Mouse (Mus musculus) limb, embryonic 13.5 days (tissue): ENCODE measurements around the gene Hist2h4. TPM values are rescaled to one million over a fixed set of nuclear protein-coding genes. Genes with fewer than 3 reads are reported as not detected.

Experiments used
- ATAC-seq: fragments of 200-750 bp; cut with Nextera tagmentation; 2 replicates; pipeline ENCODE4 v1.8.0; 2017; ENCODE audit warnings: low read depth, moderate number of reproducible peaks, moderate TSS enrichment; ENCODE audit not compliant: low FRiP score
- H3K27ac ChIP-seq: fragments of 300-500 bp; sonication (generic); 2 replicates; pipeline ENCODE4 v1.5.1; 2015; ENCODE audit warnings: inconsistent platforms, mild to moderate bottlenecking, moderate library complexity
- H3K27me3 ChIP-seq: fragments of 300-500 bp; sonication (generic); 2 replicates; pipeline ENCODE4 v1.6.1; 2015; ENCODE audit warnings: mild to moderate bottlenecking, inconsistent platforms
- H3K36me3 ChIP-seq: fragments of 300-500 bp; sonication (generic); 2 replicates; pipeline ENCODE4 v1.6.1; 2015; ENCODE audit warnings: inconsistent platforms, mild to moderate bottlenecking, moderate library complexity
- H3K4me1 ChIP-seq: fragments of 300-500 bp; sonication (generic); 2 replicates; pipeline ENCODE4 v1.6.1; 2015; ENCODE audit warnings: inconsistent platforms
- H3K4me2 ChIP-seq: fragments of 300-500 bp; sonication (generic); replicated peaks from 2 replicates; pipeline ENCODE4 v1.6.1; 2015; ENCODE audit warnings: inconsistent platforms, mild to moderate bottlenecking, moderate library complexity
- H3K4me3 ChIP-seq: fragments of 300-500 bp; sonication (generic); 2 replicates; pipeline ENCODE4 v1.5.1; 2015; ENCODE audit warnings: moderate library complexity, mild to moderate bottlenecking, inconsistent platforms
- H3K9ac ChIP-seq: fragments of 300-500 bp; sonication (generic); 2 replicates; pipeline ENCODE4 v1.6.1; 2015; ENCODE audit warnings: mild to moderate bottlenecking, inconsistent platforms
- H3K9me3 ChIP-seq: fragments of 300-500 bp; sonication (generic); 2 replicates; pipeline ENCODE4 v1.6.1; 2016; ENCODE audit warnings: inconsistent platforms
- WGBS: fragments of 180-500 bp; shearing (Covaris S2); methylation state at CpG from one replicate; pipeline ENCODE4 v1.1.7; 2015; 5-methylcytosine and 5-hydroxymethylcytosine counted together
- polyA plus RNA-seq: library from polyadenylated mRNA; unstranded; fragments of >200 nt; fragmentation: Nextera tagmentation; extraction: Ambion mirVana; gene quantifications from 2 replicates; pipeline ENCODE4 v1.2.1, GENCODE M21; 2015

Hist2h4 gene
- polyA plus RNA-seq, 1 experiment from 2014 or later, result 15.5 TPM

GRCm38 (mm10) chr3:96268051-96268775, 5.1 kb upstream of the Hist2h4 start, which contains the start of gene Hist2h3b:
Gene Hist2h3b (plus strand): TSS chr3:96268654.
- 23% methylated on average over 30 of the region's 30 CpGs for WGBS
- H3K36me3 ChIP-seq, result no peaks in the 10 kb centered on the region
- ATAC-seq, result peak; percentile 81
- peak within 1 kb of the TSS; percentile 84 for H3K4me2 ChIP-seq
- H3K4me1 ChIP-seq, result peaks cover 17% of the 10 kb centered on the region
- peak within 1 kb of the TSS; percentile 78 for H3K9ac ChIP-seq
- H3K4me3 ChIP-seq, result peak within 1 kb of the TSS; percentile 59
- peak within 1 kb of the TSS; percentile 97 for H3K27ac ChIP-seq
- no peaks in the 10 kb centered on the region for H3K27me3 ChIP-seq
- no peaks in the 10 kb centered on the region for H3K9me3 ChIP-seq

GRCm38 (mm10) chr3:96267541-96267940, 4.4 kb upstream of the Hist2h4 start:
- H3K4me3 ChIP-seq, result no peak overlapping the region
- H3K27ac ChIP-seq, result peak overlapping the region; percentile 93
- H3K4me1 ChIP-seq, result peaks cover 17% of the 10 kb centered on the region
- H3K36me3 ChIP-seq, result no peaks in the 10 kb centered on the region
- no peaks in the 10 kb centered on the region for H3K27me3 ChIP-seq
- H3K4me2 ChIP-seq, result peak overlapping the region; percentile 84
- ATAC-seq, result no peak
- no peaks in the 10 kb centered on the region for H3K9me3 ChIP-seq
- no peak overlapping the region for H3K9ac ChIP-seq
- 81% methylated on average over 4 of the region's 4 CpGs for WGBS

- Histone ChIP-seq H3K27ac (no peak overlapping the region), H3K4me3 (no peak overlapping the region), H3K4me2 (no peak overlapping the region), H3K4me1 (peaks cover 26% of the 10 kb centered on the region), H3K9me3 (no peaks in the 10 kb centered on the region), H3K27me3 (no peaks in the 10 kb centered on the region), H3K36me3 (no peaks in the 10 kb centered on the region), H3K9ac (no peak overlapping the region)
- 91% methylated on average over 8 of the region's 8 CpGs for WGBS
- no peak for ATAC-seq
These were observed 3.1 kb upstream of the Hist2h4 start for GRCm38 (mm10) chr3:96266132-96266710.

- H3K36me3 ChIP-seq, result no peaks in the 10 kb centered on the region
- peak overlapping the region; percentile 73 for H3K9ac ChIP-seq
- peak overlapping the region; percentile 62 for H3K4me3 ChIP-seq
- peak overlapping the region; percentile 98 for H3K27ac ChIP-seq
- no peaks in the 10 kb centered on the region for H3K9me3 ChIP-seq
- H3K4me1 ChIP-seq, result peaks cover 26% of the 10 kb centered on the region
- H3K27me3 ChIP-seq, result no peaks in the 10 kb centered on the region
- 77% methylated on average over 7 of the region's 7 CpGs for WGBS
- ATAC-seq, result no peak
- peak overlapping the region; percentile 77 for H3K4me2 ChIP-seq
These were observed 1.4 kb upstream of the Hist2h4 start for GRCm38 (mm10) chr3:96264404-96264949.

GRCm38 (mm10) chr3:96263558-96264403, 670 bp upstream of the Hist2h4 start:
- Histone ChIP-seq H3K27ac (peak overlapping the region; percentile 98), H3K27me3 (no peaks in the 10 kb centered on the region), H3K9me3 (no peaks in the 10 kb centered on the region), H3K36me3 (no peaks in the 10 kb centered on the region), H3K4me1 (peaks cover 26% of the 10 kb centered on the region), H3K4me2 (peak overlapping the region; percentile 77), H3K4me3 (peak overlapping the region; percentile 62), H3K9ac (peak overlapping the region; percentile 73)
- 0 out of 2 replicates have a peak, but pooled peaks have one; percentile 2 for ATAC-seq
- 9% methylated on average over 27 of the region's 27 CpGs for WGBS

- peak; percentile 70 for ATAC-seq
- H3K27ac ChIP-seq, result peak overlapping the region; percentile 98
- H3K9ac ChIP-seq, result peak overlapping the region; percentile 80
- peaks cover 24% of the 10 kb centered on the region for H3K4me1 ChIP-seq
- H3K36me3 ChIP-seq, result no peaks in the 10 kb centered on the region
- H3K9me3 ChIP-seq, result no peaks in the 10 kb centered on the region
- peak overlapping the region; percentile 62 for H3K4me3 ChIP-seq
- under 1% methylated on average over 19 of the region's 19 CpGs for WGBS
- H3K4me2 ChIP-seq, result peak overlapping the region; percentile 77
- H3K27me3 ChIP-seq, result no peaks in the 10 kb centered on the region
These were observed 765 bp downstream of the Hist2h4 start for GRCm38 (mm10) chr3:96262216-96262875.

GRCm38 (mm10) chr3:96261623-96262022, 1.5 kb downstream of the Hist2h4 start:
- WGBS, result 59% methylated on average over 3 of the region's 3 CpGs
- H3K4me2 ChIP-seq, result peak overlapping the region; percentile 77
- H3K27ac ChIP-seq, result peak overlapping the region; percentile 98
- H3K27me3 ChIP-seq, result no peaks in the 10 kb centered on the region
- no peak for ATAC-seq
- peak overlapping the region; percentile 62 for H3K4me3 ChIP-seq
- peak overlapping the region; percentile 80 for H3K9ac ChIP-seq
- no peaks in the 10 kb centered on the region for H3K9me3 ChIP-seq
- peaks cover 24% of the 10 kb centered on the region for H3K4me1 ChIP-seq
- H3K36me3 ChIP-seq, result no peaks in the 10 kb centered on the region

- 88% methylated on average over 5 of the region's 5 CpGs for WGBS
These were observed 2.9 kb downstream of the Hist2h4 start for GRCm38 (mm10) chr3:96260220-96260619.

GRCm38 (mm10) chr3:96257190-96257589, 5.9 kb downstream of the Hist2h4 start:
- Histone ChIP-seq H3K36me3 (no peaks in the 10 kb centered on the region), H3K9ac (no peak overlapping the region), H3K27ac (0 out of 2 replicates have a peak overlapping the region, but pooled peaks have one; percentile 22), H3K4me2 (no peak overlapping the region), H3K4me3 (no peak overlapping the region), H3K4me1 (peaks cover 15% of the 10 kb centered on the region), H3K9me3 (no peaks in the 10 kb centered on the region), H3K27me3 (peaks cover 5% of the 10 kb centered on the region; the same call in 1 of the 2 replicates)
- WGBS, result 44% methylated on average over 3 of the region's 3 CpGs
- no peak for ATAC-seq

More at GRCm38 (mm10) chr3:96260220-96260619, 2.9 kb downstream of the Hist2h4 start:
- Histone ChIP-seq H3K4me2 (no peak overlapping the region), H3K36me3 (no peaks in the 10 kb centered on the region), H3K27ac (no peak overlapping the region), H3K27me3 (no peaks in the 10 kb centered on the region), H3K4me1 (peaks cover 30% of the 10 kb centered on the region), H3K9me3 (no peaks in the 10 kb centered on the region), H3K4me3 (no peak overlapping the region), H3K9ac (no peak overlapping the region)
- no peak for ATAC-seq

- Histone ChIP-seq H3K9me3 (no peaks in the 10 kb centered on the region), H3K4me2 (no peak overlapping the region), H3K4me3 (no peak overlapping the region), H3K9ac (no peak overlapping the region), H3K27me3 (peaks cover 5% of the 10 kb centered on the region; the same call in 1 of the 2 replicates), H3K27ac (no peak overlapping the region), H3K4me1 (peaks cover 7% of the 10 kb centered on the region), H3K36me3 (no peaks in the 10 kb centered on the region)
- WGBS, result 65% methylated on average over 5 of the region's 5 CpGs
- no peak for ATAC-seq
These were observed 7.1 kb downstream of the Hist2h4 start for GRCm38 (mm10) chr3:96255926-96256593.
